Mouse (Mus musculus): ENCODE measurements around the gene Serpina3f. TPM values are rescaled to one million over a fixed set of nuclear protein-coding genes. Genes with fewer than 3 reads are reported as not detected.
"Not testable (repeated sequence)": the region's sequence is repeated elsewhere in the genome, so short reads cannot be mapped to it uniquely, and the experiment has no call there.

Serpina3f gene
- polyA plus RNA-seq, 1 experiment from 2014 or later = 0.15 TPM

DNA sequence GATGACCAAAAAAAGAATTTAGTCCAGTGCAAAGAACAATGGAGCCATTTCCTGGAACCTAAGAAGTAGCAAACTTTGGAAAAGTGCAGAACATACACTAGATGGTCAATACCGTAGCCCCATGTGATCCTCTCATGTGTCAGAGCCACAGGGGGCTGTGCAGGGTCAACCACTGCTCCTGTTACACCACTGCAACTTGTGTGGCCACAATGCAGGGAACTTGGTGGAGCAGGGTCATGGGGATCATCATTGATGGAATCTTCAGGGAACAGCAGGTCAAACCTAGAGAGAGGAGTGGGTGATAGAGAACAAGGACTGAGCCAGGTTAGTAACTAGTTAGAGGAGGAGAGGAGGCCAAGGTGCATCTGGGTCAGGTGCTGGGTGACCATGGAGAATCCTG lies 7.3 kb downstream of the Serpina3f start:
- Histone ChIP-seq H3K9me3 (no peaks in the 10 kb centered on the region), H3K4me3 (no peak overlapping the region), H3K4me2 (no peak overlapping the region), H3K9ac (no peak overlapping the region), H3K36me3 (no peaks in the 10 kb centered on the region), H3K4me1 (no peaks in the 10 kb centered on the region), H3K27me3 (no peaks in the 10 kb centered on the region), H3K27ac (no peak overlapping the region)
- WGBS = 48% methylated on average over 1 of the region's 1 CpGs
- ATAC-seq (ENCODE audit: borderline replicate concordance, extremely low read depth, low FRiP score, low TSS enrichment) = no peak

- no peaks in the 10 kb centered on the region for H3K4me1 ChIP-seq
- WGBS = 29% methylated on average over 1 of the region's 1 CpGs
- H3K27me3 ChIP-seq = no peaks in the 10 kb centered on the region
- no peak overlapping the region for H3K4me2 ChIP-seq
- no peak overlapping the region for H3K4me3 ChIP-seq
- no peak overlapping the region for H3K9ac ChIP-seq
- H3K27ac ChIP-seq = no peak overlapping the region
- H3K36me3 ChIP-seq = no peaks in the 10 kb centered on the region
- H3K9me3 ChIP-seq = no peaks in the 10 kb centered on the region
- ATAC-seq (ENCODE audit: borderline replicate concordance, extremely low read depth, low FRiP score, low TSS enrichment) = no peak
These were observed 9.3 kb downstream of the Serpina3f start for GRCm38 (mm10) chr12:104223690-104224089.

DNA sequence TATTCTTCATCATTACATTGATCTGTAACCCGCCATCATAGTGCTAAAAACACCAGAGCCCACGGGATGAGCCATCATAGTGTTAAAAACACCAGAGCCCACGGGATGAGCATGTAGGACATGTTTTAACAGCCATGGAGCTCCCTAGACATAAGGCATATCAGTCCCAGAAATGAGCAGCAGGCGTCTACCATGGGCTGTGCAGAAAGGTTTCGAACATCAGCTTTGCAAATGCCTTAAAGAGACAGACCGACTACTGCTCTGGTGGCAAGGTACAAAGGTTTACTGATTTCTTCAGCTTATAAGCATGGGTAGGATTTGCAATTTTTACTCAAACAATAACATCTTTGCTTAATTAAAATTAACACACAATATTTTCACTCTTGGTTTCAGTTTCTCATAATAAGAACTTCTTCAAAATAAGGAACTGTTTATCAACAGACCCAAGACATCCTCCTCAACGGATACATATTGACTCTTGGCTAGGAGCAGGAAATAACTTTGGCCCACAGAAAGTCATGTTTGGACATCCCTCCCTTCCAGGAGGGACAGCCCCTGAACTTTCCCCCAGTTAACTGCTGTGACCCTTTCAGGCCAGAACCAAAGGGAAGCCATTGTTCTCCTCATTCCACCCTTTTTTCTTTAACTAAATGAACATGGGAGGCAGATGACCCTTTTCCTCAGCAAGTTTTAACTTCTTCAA lies 10.4 kb downstream of the Serpina3f start:
- Histone ChIP-seq H3K4me3 (no peak overlapping the region), H3K36me3 (no peaks in the 10 kb centered on the region), H3K4me1 (no peaks in the 10 kb centered on the region), H3K27me3 (no peaks in the 10 kb centered on the region), H3K9ac (no peak overlapping the region), H3K27ac (no peak overlapping the region), H3K9me3 (no peaks in the 10 kb centered on the region), H3K4me2 (no peak overlapping the region)
- no peak for ATAC-seq (ENCODE audit: borderline replicate concordance, extremely low read depth, low FRiP score, low TSS enrichment)
- WGBS = 61% methylated on average over 7 of the region's 7 CpGs

- 60% methylated on average over 2 of the region's 2 CpGs for WGBS
- H3K27me3 ChIP-seq = no peaks in the 10 kb centered on the region
These were observed 16.4 kb downstream of the Serpina3f start for GRCm38 (mm10) chr12:104230762-104231161.

DNA sequence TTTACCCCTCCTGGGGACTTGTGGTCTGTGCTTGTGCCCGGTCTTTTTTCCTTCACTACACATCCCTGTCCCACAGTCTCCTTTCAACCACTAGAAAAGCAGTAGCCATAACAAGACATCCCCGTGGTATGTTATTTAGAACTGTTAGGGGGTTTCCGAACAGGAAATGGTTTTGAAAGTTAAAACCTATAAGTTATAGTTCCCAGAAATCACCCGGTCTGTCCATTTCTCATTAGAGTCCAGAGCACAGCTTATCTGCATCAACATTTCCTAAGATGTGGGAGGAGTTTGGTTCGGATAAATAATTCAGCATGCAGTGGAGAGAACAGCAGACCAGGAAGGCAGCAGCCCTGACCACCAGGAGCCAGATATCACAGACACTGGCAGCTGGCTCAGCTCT lies 21.6 kb downstream of the Serpina3f start, which contains the start of gene Serpina3g:
Gene Serpina3g, plus strand, starts transcription at position 331 of the 400 bp plus-strand sequence.
- Histone ChIP-seq H3K4me1 (no peaks in the 10 kb centered on the region), H3K9me3 (no peaks in the 10 kb centered on the region), H3K27me3 (no peaks in the 10 kb centered on the region), H3K9ac (no peak within 1 kb of the TSS), H3K4me3 (no peak within 1 kb of the TSS), H3K36me3 (no peaks in the 10 kb centered on the region), H3K27ac (no peak within 1 kb of the TSS), H3K4me2 (no peak within 1 kb of the TSS)
- no peak for ATAC-seq (ENCODE audit: borderline replicate concordance, extremely low read depth, low FRiP score, low TSS enrichment)
- WGBS = 30% methylated on average over 5 of the region's 5 CpGs

More at GRCm38 (mm10) chr12:104230762-104231161, 16.4 kb downstream of the Serpina3f start:
- Histone ChIP-seq H3K36me3 (no peaks in the 10 kb centered on the region), H3K4me3 (no peak overlapping the region), H3K4me2 (no peak overlapping the region), H3K27ac (no peak overlapping the region), H3K4me1 (no peaks in the 10 kb centered on the region), H3K9ac (no peak overlapping the region), H3K9me3 (no peaks in the 10 kb centered on the region)
- ATAC-seq (ENCODE audit: borderline replicate concordance, extremely low read depth, low FRiP score, low TSS enrichment) = no peak

DNA sequence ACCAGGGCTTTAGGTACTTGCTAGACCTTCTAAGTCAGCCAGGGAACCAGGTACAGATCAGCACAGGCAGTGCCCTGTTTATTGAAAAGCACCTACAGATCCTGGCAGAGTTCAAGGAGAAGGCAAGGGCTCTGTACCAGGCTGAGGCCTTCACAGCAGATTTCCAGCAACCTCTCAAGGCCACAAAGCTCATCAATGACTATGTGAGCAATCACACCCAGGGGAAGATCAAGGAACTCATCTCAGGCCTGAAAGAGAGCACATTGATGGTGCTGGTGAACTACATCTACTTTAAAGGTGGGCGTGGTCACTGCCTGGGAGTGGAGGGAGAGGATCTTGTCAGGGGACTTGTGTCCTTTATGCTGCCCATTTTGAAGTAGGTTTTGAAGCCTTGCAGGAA lies 23.7 kb downstream of the Serpina3f start:
- not testable (repeated sequence) for H3K4me2 ChIP-seq; ATAC-seq (ENCODE audit: borderline replicate concordance, extremely low read depth, low FRiP score, low TSS enrichment); H3K27ac ChIP-seq; H3K36me3 ChIP-seq; H3K27me3 ChIP-seq; H3K9me3 ChIP-seq; H3K9ac ChIP-seq; H3K4me1 ChIP-seq; H3K4me3 ChIP-seq
- WGBS = 72% methylated on average over 1 of the region's 1 CpGs

GRCm38 (mm10) chr12:104243307-104243706 lies 29.0 kb downstream of the Serpina3f start:
- Histone ChIP-seq H3K9ac (no peak overlapping the region), H3K4me3 (no peak overlapping the region), H3K4me2 (no peak overlapping the region), H3K27ac (no peak overlapping the region), H3K9me3 (no peaks in the 10 kb centered on the region), H3K36me3 (no peaks in the 10 kb centered on the region), H3K27me3 (no peaks in the 10 kb centered on the region), H3K4me1 (no peaks in the 10 kb centered on the region)
- no peak for ATAC-seq (ENCODE audit: borderline replicate concordance, extremely low read depth, low FRiP score, low TSS enrichment)

GRCm38 (mm10) chr12:104245092-104245491 lies 30.7 kb downstream of the Serpina3f start:
- Histone ChIP-seq H3K9me3 (no peaks in the 10 kb centered on the region), H3K4me1 (no peaks in the 10 kb centered on the region), H3K4me3 (no peak overlapping the region), H3K27ac (no peak overlapping the region), H3K9ac (no peak overlapping the region), H3K4me2 (no peak overlapping the region), H3K36me3 (no peaks in the 10 kb centered on the region), H3K27me3 (no peaks in the 10 kb centered on the region)
- no peak for ATAC-seq (ENCODE audit: borderline replicate concordance, extremely low read depth, low FRiP score, low TSS enrichment)
- WGBS = 88% methylated on average over 1 of the region's 1 CpGs

- WGBS = 50% methylated on average over 3 of the region's 3 CpGs
- no peaks in the 10 kb centered on the region for H3K36me3 ChIP-seq
- H3K27me3 ChIP-seq = no peaks in the 10 kb centered on the region
- H3K4me1 ChIP-seq = no peaks in the 10 kb centered on the region
- H3K4me2 ChIP-seq = no peak overlapping the region
- no peaks in the 10 kb centered on the region for H3K9me3 ChIP-seq
- no peak overlapping the region for H3K9ac ChIP-seq
- no peak for ATAC-seq (ENCODE audit: borderline replicate concordance, extremely low read depth, low FRiP score, low TSS enrichment)
- H3K4me3 ChIP-seq = no peak overlapping the region
- no peak overlapping the region for H3K27ac ChIP-seq
These were observed 31.3 kb downstream of the Serpina3f start for GRCm38 (mm10) chr12:104245595-104245994.

- no peaks in the 10 kb centered on the region for H3K36me3 ChIP-seq
- H3K4me1 ChIP-seq = no peaks in the 10 kb centered on the region
- no peak overlapping the region for H3K27ac ChIP-seq
- no peak overlapping the region for H3K4me3 ChIP-seq
- no peak overlapping the region for H3K9ac ChIP-seq
- H3K4me2 ChIP-seq = no peak overlapping the region
- H3K9me3 ChIP-seq = no peaks in the 10 kb centered on the region
- ATAC-seq (ENCODE audit: borderline replicate concordance, extremely low read depth, low FRiP score, low TSS enrichment) = no peak
- H3K27me3 ChIP-seq = no peaks in the 10 kb centered on the region
These were observed 33.2 kb downstream of the Serpina3f start for GRCm38 (mm10) chr12:104247553-104248002.

- H3K27ac ChIP-seq = no peak overlapping the region
- no peak for ATAC-seq (ENCODE audit: borderline replicate concordance, extremely low read depth, low FRiP score, low TSS enrichment)
- WGBS = 64% methylated on average over 3 of the region's 3 CpGs
These were observed 33.9 kb downstream of the Serpina3f start for GRCm38 (mm10) chr12:104248231-104248630.

DNA sequence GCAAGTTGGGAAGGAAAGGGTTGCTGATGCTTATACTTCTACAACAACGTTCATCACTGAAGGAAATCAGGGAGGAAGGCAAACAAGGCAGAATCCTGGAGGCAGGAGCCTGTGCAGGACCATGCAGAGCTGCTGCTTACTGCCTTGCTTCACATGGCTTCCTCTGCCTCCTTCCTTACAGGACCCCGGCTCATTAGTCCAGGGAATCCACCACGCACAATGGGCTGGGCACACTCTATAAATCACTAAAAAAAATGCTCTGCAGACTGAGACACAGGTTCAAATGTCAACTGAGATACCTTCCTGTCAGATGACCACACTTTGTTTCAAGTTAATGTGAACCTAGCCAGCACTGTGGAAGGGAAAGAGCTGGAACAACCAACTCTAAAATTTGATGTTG lies 46.7 kb downstream of the Serpina3f start:
- Histone ChIP-seq H3K4me3 (no peak overlapping the region), H3K9me3 (no peaks in the 10 kb centered on the region), H3K27ac (no peak overlapping the region), H3K4me2 (no peak overlapping the region), H3K27me3 (no peaks in the 10 kb centered on the region), H3K36me3 (no peaks in the 10 kb centered on the region), H3K9ac (no peak overlapping the region), H3K4me1 (no peaks in the 10 kb centered on the region)
- WGBS = 34% methylated on average over 3 of the region's 3 CpGs
- no peak for ATAC-seq (ENCODE audit: borderline replicate concordance, extremely low read depth, low FRiP score, low TSS enrichment)

More at GRCm38 (mm10) chr12:104248231-104248630, 33.9 kb downstream of the Serpina3f start:
- H3K4me3 ChIP-seq = no peak overlapping the region
- H3K4me2 ChIP-seq = no peak overlapping the region
- H3K9me3 ChIP-seq = no peaks in the 10 kb centered on the region
- no peaks in the 10 kb centered on the region for H3K36me3 ChIP-seq
- no peaks in the 10 kb centered on the region for H3K4me1 ChIP-seq
- H3K27me3 ChIP-seq = no peaks in the 10 kb centered on the region
- no peak overlapping the region for H3K9ac ChIP-seq

DNA sequence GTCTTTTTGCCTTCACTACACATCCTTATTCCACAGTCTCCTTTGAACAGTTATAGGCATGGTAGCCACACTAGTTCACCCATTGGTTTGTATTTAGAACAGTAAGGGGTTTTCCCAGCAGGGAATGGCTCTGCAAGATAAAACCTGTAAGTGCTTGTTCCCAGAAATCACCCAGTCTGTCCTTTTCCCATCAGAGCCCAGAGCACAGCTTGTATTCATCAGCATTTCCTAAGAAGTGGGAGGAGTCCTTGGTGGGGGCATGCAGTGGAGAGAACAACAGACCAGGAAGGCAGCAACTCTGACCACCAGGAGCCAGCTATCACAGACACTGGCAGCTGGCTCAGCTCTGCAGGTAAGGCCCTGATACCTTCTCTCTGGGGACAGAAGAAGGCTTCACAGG lies 48.5 kb downstream of the Serpina3f start, which contains the start of gene Serpina3i:
Gene Serpina3i, plus strand, starts transcription at position 260 of the 400 bp plus-strand sequence.
- Histone ChIP-seq H3K27ac (no peak within 1 kb of the TSS), H3K4me1 (no peaks in the 10 kb centered on the region), H3K9ac (no peak within 1 kb of the TSS), H3K4me2 (no peak within 1 kb of the TSS), H3K4me3 (no peak within 1 kb of the TSS), H3K9me3 (no peaks in the 10 kb centered on the region), H3K36me3 (no peaks in the 10 kb centered on the region), H3K27me3 (no peaks in the 10 kb centered on the region)
- ATAC-seq (ENCODE audit: borderline replicate concordance, extremely low read depth, low FRiP score, low TSS enrichment) = no peak

Data from lung, embryonic 15.5 days (tissue).